Mouse (Mus musculus) urinary bladder, adult 18-20 months (tissue): ENCODE data around the gene Gm20843.
"Not testable (repeated sequence)": the region's sequence is repeated elsewhere in the genome, so short reads cannot be mapped to it uniquely, and the experiment has no call there.

ENCODE experiments used
- DNase-seq, 2 experiments: peaks; one replicate each; pipeline ENCODE4 v3.0.0; 2022; ENCODE audit warnings: low spot score in 2 of 2, mixed read lengths in 2 of 2

The Gm20843 gene

GRCm38 (mm10) chrY:72247018-72247417 is at the start of gene Gm20843:
Gene Gm20843 (minus strand): TSS chrY:72247118.
- DNase-seq, result not testable (repeated sequence)
